Mouse (Mus musculus): ENCODE measurements around the gene Dgkd. TPM values are rescaled to one million over a fixed set of nuclear protein-coding genes. Genes with fewer than 3 reads are reported as not detected.
"Not testable (repeated sequence)": the region's sequence is repeated elsewhere in the genome, so short reads cannot be mapped to it uniquely, and the experiment has no call there.

Dgkd gene
- 44.0 and 47.6 TPM in 2 replicates for polyA plus RNA-seq (2015; fragmentation: Nextera tagmentation; extraction: Ambion mirVana)

DNA sequence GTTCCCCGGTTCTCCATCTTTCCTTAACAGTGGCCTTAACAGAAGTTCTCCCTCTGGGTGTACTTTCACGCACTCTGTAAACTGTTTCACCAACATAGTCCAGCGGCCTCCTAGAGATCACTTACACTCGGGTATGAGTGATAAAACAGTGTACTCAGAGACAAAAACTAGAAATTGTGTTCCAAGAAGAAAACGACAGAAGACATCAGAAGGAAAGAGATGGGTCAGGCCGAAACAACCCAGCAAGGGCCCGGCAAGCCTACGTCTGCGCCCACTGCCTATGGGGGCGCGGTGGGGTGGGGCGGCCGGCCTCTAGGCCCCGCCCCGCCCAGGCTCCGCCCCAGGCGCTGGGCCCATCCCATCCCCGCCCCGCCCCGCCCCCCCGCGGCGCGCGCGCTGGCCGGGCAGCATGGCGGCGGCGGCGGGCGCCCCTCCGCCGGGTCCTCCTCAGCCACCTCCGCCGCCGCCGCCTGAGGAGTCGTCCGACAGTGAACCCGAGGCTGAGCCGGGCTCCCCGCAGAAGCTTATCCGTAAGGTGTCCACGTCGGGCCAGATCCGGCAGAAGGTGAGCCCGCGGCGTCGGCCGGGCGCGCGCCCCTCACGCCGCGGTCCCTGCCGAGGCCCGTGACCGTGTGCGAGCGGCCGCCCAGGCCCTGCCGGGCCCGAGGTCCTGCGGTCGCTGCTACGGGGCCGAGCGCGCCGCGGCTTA is at the start of gene Dgkd:
Gene Dgkd (plus strand): TSS at position 396 of the 709 bp plus-strand sequence.
- peak within 1 kb of the TSS; percentile 94 for H3K4me2 ChIP-seq
- H3K4me1 ChIP-seq (replicated peaks), result peaks cover 34% of the 10 kb centered on the region
- H3K9ac ChIP-seq, result peak within 1 kb of the TSS; percentile 93
- no peaks in the 10 kb centered on the region for H3K27me3 ChIP-seq
- WGBS, result under 1% methylated on average over 60 of the region's 74 CpGs
- peak within 1 kb of the TSS; percentile 95 for H3K4me3 ChIP-seq
- ATAC-seq (ENCODE audit: low FRiP score, low read depth), result peak; percentile 94
- H3K27ac ChIP-seq (replicated peaks), result peak within 1 kb of the TSS; percentile 87
- H3K36me3 ChIP-seq, result no peaks in the 10 kb centered on the region
- H3K9me3 ChIP-seq, result no peaks in the 10 kb centered on the region

DNA sequence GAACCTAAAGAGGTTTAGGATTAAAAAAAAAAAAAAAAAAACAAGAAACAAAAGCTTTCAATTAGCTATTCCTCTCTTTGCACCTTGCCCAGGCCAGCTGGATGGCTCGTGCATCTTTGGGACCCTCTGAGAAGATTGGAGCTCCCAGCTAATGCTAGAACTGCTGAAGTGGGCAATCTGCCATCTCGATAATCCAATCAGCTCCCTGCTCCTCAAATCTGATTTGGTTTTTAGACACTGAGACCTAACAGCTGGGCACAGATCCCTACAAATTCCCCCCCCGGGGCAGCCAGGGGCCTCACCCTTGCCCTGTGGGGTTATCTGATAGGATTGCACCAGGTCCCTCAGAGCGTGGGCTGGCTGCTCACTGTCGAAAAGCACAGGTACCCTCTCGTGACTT is 49.5 kb upstream of the Dgkd start, which contains the start of gene Sag:
Gene Sag (plus strand): TSS at position 105 of the 400 bp plus-strand sequence.
- 85% methylated on average over 6 of the region's 6 CpGs for WGBS

DNA sequence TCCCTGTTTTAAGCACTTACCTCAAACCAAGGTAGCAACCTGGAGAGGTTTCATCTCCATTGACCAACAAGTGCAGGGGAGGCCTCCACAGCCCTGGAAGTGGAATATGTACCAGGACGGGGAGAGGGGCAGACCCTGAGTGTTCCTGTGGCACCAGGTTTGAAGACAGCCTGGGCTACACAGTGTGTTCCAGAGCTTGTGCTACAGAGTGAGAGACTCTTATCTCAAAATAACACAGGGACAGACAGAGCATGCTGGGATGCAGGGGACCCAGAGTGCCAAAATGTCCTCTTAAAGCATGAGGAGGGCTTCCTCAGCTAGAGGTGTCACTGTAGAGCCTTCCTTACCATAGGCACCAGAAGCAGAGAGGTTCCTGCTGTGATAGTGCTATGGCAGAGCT is 45.3 kb upstream of the Dgkd start:
- Histone ChIP-seq H3K4me1 (replicated peaks) (no peaks in the 10 kb centered on the region), H3K4me2 (no peak overlapping the region), H3K36me3 (no peaks in the 10 kb centered on the region), H3K9ac (no peak overlapping the region), H3K4me3 (no peak overlapping the region), H3K27ac (replicated peaks) (no peak overlapping the region), H3K9me3 (no peaks in the 10 kb centered on the region), H3K27me3 (no peaks in the 10 kb centered on the region)
- ATAC-seq (ENCODE audit: low FRiP score, low read depth), result no peak
- 88% methylated on average over 1 of the region's 1 CpGs for WGBS

More for the DNA sequence above, 49.5 kb upstream of the Dgkd start, which contains the start of gene Sag:
- H3K4me2 ChIP-seq, result no peak within 1 kb of the TSS
- no peaks in the 10 kb centered on the region for H3K9me3 ChIP-seq
- H3K4me1 ChIP-seq (replicated peaks), result no peaks in the 10 kb centered on the region
- no peak within 1 kb of the TSS for H3K27ac ChIP-seq (replicated peaks)
- H3K36me3 ChIP-seq, result no peaks in the 10 kb centered on the region
- no peak within 1 kb of the TSS for H3K4me3 ChIP-seq
- H3K9ac ChIP-seq, result no peak within 1 kb of the TSS
- H3K27me3 ChIP-seq, result no peaks in the 10 kb centered on the region
- no peak for ATAC-seq (ENCODE audit: low FRiP score, low read depth)

DNA sequence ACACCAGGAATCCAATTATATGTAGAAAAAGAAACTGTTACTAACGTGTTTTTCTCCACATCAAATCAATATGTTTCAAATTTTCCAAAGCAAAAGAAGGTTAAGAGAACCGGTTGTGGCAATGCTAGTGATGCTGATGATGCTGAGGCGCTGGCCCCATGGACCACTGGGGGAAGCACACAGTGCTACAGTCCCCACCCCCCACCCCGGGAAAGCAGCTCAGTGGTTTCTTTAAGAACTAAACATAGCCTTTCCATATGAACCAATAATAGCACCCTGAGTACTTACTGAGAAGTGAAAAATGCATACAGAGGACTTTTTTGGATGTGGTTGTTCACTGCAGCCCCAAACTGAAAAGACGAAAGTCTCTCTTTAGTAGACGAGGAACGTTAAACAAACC is 41.7 kb upstream of the Dgkd start:
- 0 out of 2 replicates have a peak, but pooled peaks cover 4% of the 10 kb centered on the region for H3K4me1 ChIP-seq (replicated peaks)
- no peaks in the 10 kb centered on the region for H3K36me3 ChIP-seq
- H3K4me2 ChIP-seq, result no peak overlapping the region
- H3K9ac ChIP-seq, result no peak overlapping the region
- no peak overlapping the region for H3K4me3 ChIP-seq
- no peaks in the 10 kb centered on the region for H3K9me3 ChIP-seq
- no peak for ATAC-seq (ENCODE audit: low FRiP score, low read depth)
- no peaks in the 10 kb centered on the region for H3K27me3 ChIP-seq
- 88% methylated on average over 7 of the region's 7 CpGs for WGBS
- no peak overlapping the region for H3K27ac ChIP-seq (replicated peaks)

DNA sequence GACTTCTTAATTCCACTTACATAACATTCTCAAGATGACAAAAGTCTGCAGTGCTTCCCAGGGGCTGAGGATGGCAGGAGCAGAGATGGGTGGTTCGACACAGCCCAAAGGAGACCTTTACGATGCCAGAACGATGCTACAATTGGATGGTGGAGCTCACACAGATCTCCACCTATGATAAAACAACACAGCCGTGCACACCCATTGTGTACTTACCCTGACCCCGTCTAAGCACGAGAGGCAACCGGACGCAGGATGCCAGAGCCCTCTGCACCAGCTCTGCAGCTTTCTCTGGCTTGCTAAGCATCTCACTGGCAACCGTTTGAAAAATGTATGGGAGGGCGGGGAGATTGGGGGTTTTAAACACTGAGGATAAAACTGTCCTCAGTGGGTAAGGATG is 41.0 kb upstream of the Dgkd start:
- no peak overlapping the region for H3K9ac ChIP-seq
- H3K4me2 ChIP-seq, result no peak overlapping the region
- H3K36me3 ChIP-seq, result no peaks in the 10 kb centered on the region
- 0 out of 2 replicates have a peak, but pooled peaks cover 4% of the 10 kb centered on the region for H3K4me1 ChIP-seq (replicated peaks)
- ATAC-seq (ENCODE audit: low FRiP score, low read depth), result no peak
- 80% methylated on average over 10 of the region's 10 CpGs for WGBS
- no peaks in the 10 kb centered on the region for H3K27me3 ChIP-seq
- H3K27ac ChIP-seq (replicated peaks), result no peak overlapping the region
- H3K4me3 ChIP-seq, result no peak overlapping the region
- no peaks in the 10 kb centered on the region for H3K9me3 ChIP-seq

DNA sequence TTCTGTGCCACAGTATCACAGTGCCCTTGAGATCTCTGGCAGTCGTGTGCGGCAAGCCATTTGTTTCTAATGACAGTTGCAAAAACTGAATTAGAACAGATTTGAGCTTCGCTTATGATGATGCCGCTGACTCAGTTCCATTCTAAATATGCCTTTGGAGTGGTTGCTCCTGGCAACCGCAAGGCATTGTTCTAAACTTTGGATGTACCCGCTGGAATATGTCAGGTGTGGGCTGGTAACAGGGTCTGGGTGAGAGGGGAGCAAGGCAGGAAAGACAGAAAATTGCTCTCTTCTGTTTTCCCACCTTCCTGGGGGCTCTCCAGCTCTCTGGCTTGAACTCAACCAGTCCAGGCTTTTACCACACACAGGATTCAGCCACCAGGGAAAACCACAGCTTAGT is 39.9 kb upstream of the Dgkd start:
- H3K4me3 ChIP-seq, result no peak overlapping the region
- ATAC-seq (ENCODE audit: low FRiP score, low read depth), result no peak
- WGBS, result 59% methylated on average over 6 of the region's 6 CpGs
- no peaks in the 10 kb centered on the region for H3K27me3 ChIP-seq
- H3K4me2 ChIP-seq, result no peak overlapping the region
- H3K36me3 ChIP-seq, result no peaks in the 10 kb centered on the region
- no peak overlapping the region for H3K9ac ChIP-seq
- no peak overlapping the region for H3K27ac ChIP-seq (replicated peaks)
- H3K4me1 ChIP-seq (replicated peaks), result 0 out of 2 replicates have a peak, but pooled peaks cover 4% of the 10 kb centered on the region
- H3K9me3 ChIP-seq, result no peaks in the 10 kb centered on the region

DNA sequence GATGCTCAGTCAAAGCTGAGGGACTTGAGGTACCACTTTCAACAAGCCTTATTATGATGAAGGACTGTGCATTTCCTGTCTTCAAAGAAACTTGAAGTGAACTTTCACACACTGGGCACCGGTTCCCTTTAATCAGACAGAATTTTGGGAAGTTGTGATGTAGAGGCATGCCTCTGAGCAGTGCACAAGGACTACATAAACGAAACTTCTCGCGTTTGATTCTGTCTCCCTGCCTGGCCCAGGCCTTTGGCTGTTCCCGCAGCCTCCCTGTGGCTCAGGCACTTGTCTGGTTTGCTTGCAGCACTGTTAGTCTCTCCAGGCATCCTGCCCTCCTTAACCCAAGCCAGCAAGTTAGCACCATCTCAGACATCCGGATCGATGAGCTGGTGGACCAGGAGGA is 39.4 kb upstream of the Dgkd start:
- Histone ChIP-seq H3K9ac (no peak overlapping the region), H3K36me3 (no peaks in the 10 kb centered on the region), H3K4me2 (no peak overlapping the region), H3K27ac (replicated peaks) (no peak overlapping the region), H3K27me3 (no peaks in the 10 kb centered on the region), H3K9me3 (no peaks in the 10 kb centered on the region), H3K4me3 (no peak overlapping the region), H3K4me1 (replicated peaks) (0 out of 2 replicates have a peak, but pooled peaks cover 4% of the 10 kb centered on the region)
- WGBS, result 81% methylated on average over 7 of the region's 7 CpGs
- ATAC-seq (ENCODE audit: low FRiP score, low read depth), result no peak

DNA sequence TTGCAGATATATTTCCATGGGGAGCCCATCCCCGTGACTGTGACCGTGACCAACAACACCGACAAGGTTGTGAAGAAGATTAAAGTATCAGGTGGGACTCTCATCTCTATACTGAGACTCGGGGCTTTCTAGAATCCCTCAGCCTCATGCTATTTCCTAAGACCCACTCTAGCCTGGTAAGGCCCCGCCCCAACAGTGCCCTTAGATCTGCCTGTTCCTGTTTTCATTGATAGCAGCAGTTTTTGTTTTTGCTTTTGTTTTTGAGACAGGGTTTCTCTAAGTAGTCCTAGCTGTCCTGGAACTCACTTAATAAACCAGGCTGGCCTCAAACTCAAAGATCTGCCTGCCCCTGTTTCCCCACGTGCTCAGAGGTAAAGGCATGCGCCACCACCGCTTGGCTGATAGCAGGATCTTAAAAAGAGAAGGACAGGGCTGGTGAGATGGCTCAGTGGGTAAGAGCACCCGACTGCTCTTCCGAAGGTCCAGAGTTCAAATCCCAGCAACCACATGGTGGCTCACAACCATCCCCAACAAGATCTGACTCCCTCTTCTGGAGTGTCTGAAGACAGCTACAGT is 28.6 kb upstream of the Dgkd start:
- Histone ChIP-seq H3K4me2 (no peak overlapping the region), H3K27ac (replicated peaks) (no peak overlapping the region), H3K4me3 (no peak overlapping the region), H3K9ac (no peak overlapping the region), H3K27me3 (no peaks in the 10 kb centered on the region), H3K9me3 (no peaks in the 10 kb centered on the region), H3K4me1 (replicated peaks) (no peaks in the 10 kb centered on the region), H3K36me3 (no peaks in the 10 kb centered on the region)
- WGBS, result 92% methylated on average over 10 of the region's 10 CpGs
- ATAC-seq (ENCODE audit: low FRiP score, low read depth), result no peak

DNA sequence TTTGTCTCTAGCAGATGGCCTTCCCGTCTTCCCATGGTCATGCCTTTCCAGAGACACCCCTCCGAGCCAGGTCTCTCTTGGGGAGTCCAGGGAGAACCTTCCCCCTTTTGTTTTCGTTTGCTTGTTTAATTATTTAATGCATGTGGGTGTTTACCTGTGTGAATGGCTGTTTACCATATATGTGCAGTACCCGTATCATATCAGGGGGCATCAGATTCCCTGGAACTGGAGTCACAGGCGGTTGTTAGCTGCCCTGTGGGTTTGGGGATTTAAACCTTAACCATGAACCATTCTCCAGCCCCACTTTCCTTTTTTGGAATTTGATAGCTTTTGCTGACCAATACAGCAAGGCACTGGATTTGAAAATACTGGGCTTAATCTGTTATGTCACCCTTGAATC is 27.8 kb upstream of the Dgkd start:
- no peak for ATAC-seq (ENCODE audit: low FRiP score, low read depth)
- no peaks in the 10 kb centered on the region for H3K4me1 ChIP-seq (replicated peaks)
- 83% methylated on average over 5 of the region's 5 CpGs for WGBS
- no peak overlapping the region for H3K4me3 ChIP-seq
- no peak overlapping the region for H3K9ac ChIP-seq
- no peaks in the 10 kb centered on the region for H3K36me3 ChIP-seq
- no peaks in the 10 kb centered on the region for H3K27me3 ChIP-seq
- H3K27ac ChIP-seq (replicated peaks), result no peak overlapping the region
- H3K9me3 ChIP-seq, result no peaks in the 10 kb centered on the region
- no peak overlapping the region for H3K4me2 ChIP-seq

DNA sequence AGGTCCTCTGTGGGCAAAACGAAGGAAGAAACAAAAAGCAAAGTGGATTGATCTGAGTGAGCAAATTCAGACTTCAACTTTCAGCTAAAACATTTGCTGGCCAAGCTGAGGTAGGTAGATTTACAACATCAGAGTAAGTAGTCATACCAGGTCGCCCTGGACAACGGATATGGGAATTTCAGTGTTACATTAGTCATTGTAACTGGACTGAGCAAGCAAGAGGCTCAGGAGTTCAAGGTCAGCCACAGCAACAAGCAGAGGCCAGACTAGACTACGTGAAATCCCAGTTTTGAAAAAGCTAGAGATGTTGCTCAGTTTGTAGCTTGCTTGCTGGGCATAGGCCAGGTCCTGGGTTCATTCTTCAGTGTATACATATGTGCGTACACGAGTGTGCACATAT is 27.1 kb upstream of the Dgkd start:
- Histone ChIP-seq H3K27me3 (no peaks in the 10 kb centered on the region), H3K4me2 (no peak overlapping the region), H3K4me3 (no peak overlapping the region), H3K27ac (replicated peaks) (no peak overlapping the region), H3K4me1 (replicated peaks) (no peaks in the 10 kb centered on the region), H3K36me3 (no peaks in the 10 kb centered on the region), H3K9ac (no peak overlapping the region), H3K9me3 (no peaks in the 10 kb centered on the region)
- WGBS, result 88% methylated on average over 6 of the region's 6 CpGs
- no peak for ATAC-seq (ENCODE audit: low FRiP score, low read depth)

DNA sequence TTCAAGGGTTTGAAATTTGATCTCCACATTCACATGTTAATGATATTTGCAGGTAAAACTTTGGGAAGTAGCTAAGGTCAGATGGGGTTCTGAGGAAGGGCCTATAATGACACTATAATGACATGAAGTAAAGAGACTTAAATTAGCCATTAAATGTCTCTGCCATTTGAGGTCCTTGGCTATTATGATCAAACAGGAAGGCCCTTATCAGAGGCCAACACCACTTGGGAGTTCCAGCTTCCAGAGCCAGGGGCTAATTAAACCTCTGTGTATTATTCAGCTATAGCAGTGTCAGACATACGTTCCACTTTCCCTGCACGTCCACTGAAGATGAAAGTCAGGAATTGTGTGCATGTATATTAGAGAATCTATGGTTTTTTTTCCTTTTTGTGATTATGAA is 26.6 kb upstream of the Dgkd start:
- no peak for ATAC-seq (ENCODE audit: low FRiP score, low read depth)
- H3K27ac ChIP-seq (replicated peaks), result no peak overlapping the region

DNA sequence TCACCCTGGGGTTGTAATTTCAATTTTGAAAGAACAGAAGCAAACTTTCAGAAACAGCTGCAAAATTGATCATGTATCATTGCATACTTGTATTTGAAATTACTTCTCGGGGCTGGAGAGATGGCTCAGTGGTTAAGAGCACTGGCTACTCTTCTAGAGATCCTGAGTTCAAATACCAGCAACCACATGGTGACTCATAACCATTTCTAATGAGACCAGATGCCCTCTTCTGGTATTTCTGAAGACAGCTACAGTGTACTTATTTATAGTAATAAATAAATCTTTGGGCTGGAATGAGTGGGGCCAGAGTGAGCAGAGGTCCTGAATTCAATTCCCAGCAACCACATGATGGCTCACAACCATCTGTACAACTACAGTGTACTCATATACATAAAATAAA is 25.6 kb upstream of the Dgkd start:
- H3K4me2 ChIP-seq; H3K36me3 ChIP-seq; H3K4me3 ChIP-seq; H3K9ac ChIP-seq; H3K27me3 ChIP-seq; H3K4me1 ChIP-seq (replicated peaks); H3K27ac ChIP-seq (replicated peaks); ATAC-seq (ENCODE audit: low FRiP score, low read depth); H3K9me3 ChIP-seq: not testable (repeated sequence)
- WGBS, result 92% methylated on average over 1 of the region's 1 CpGs

More for the DNA sequence above, 26.6 kb upstream of the Dgkd start:
- H3K4me3 ChIP-seq, result no peak overlapping the region
- H3K4me1 ChIP-seq (replicated peaks), result no peaks in the 10 kb centered on the region
- H3K9me3 ChIP-seq, result no peaks in the 10 kb centered on the region
- H3K9ac ChIP-seq, result no peak overlapping the region
- H3K4me2 ChIP-seq, result no peak overlapping the region
- 81% methylated on average over 2 of the region's 2 CpGs for WGBS
- no peaks in the 10 kb centered on the region for H3K27me3 ChIP-seq
- H3K36me3 ChIP-seq, result no peaks in the 10 kb centered on the region

All from hindbrain, embryonic 15.5 days (tissue).